Mouse (Mus musculus) myocyte (in vitro differentiated cells): Measurements from ENCODE around the gene Lsm2. TPM values are rescaled to one million over a fixed set of nuclear protein-coding genes. Genes with fewer than 3 reads are reported as not detected.
"Not testable (repeated sequence)": the region's sequence is repeated elsewhere in the genome, so short reads cannot be mapped to it uniquely, and the experiment has no call there.

ENCODE experiments used
- H3K27me3 ChIP-seq: one replicate; pipeline ENCODE4 v1.6.1; 2011; ENCODE audit not compliant: control insufficient read depth, insufficient read depth, insufficient read length
- H3K36me3 ChIP-seq: one replicate; pipeline ENCODE4 v1.6.1; 2011; ENCODE audit not compliant: control insufficient read depth, insufficient read depth
- H3K4me2 ChIP-seq: one replicate; pipeline ENCODE4 v1.6.1; 2011; ENCODE audit warnings: low read depth, control low read depth
- H3K4me3 ChIP-seq: one replicate; pipeline ENCODE4 v1.5.1; 2011; ENCODE audit warnings: mild to moderate bottlenecking, control low read depth, moderate library complexity
- H3K79me2 ChIP-seq: one replicate; pipeline ENCODE4 v1.6.1; 2011; ENCODE audit not compliant: control insufficient read depth, insufficient read depth
- H3ac ChIP-seq: one replicate; pipeline ENCODE4 v1.6.1; 2011; ENCODE audit not compliant: control insufficient read depth, insufficient read length
- CEBPB ChIP-seq: IDR thresholded peaks from 2 replicates; pipeline ENCODE4 v1.6.1; 2011; ENCODE audit warnings: mild to moderate bottlenecking, moderate library complexity; ENCODE audit not compliant: poor library complexity, insufficient read depth, severe bottlenecking
- E2F4 ChIP-seq: IDR thresholded peaks from one replicate; pipeline ENCODE4 v1.6.1; 2011; ENCODE audit warnings: mild to moderate bottlenecking, control low read depth, moderate library complexity; ENCODE audit not compliant: insufficient read depth
- MAX ChIP-seq: IDR thresholded peaks from one replicate; pipeline ENCODE4 v1.6.1; 2011; ENCODE audit warnings: low read depth, mild to moderate bottlenecking, control low read depth
- MYOD1 ChIP-seq, 3 experiments: IDR thresholded peaks; one replicate each; pipeline ENCODE4 v1.6.1; 2011; ENCODE audit warnings: control low read depth in 2 of 3, low read depth in 2 of 3, mild to moderate bottlenecking in 2 of 3, moderate library complexity in 1 of 3; ENCODE audit not compliant: insufficient read length in 2 of 3, control insufficient read depth in 1 of 3
- MYOG ChIP-seq, 3 experiments: IDR thresholded peaks; one replicate each; pipeline ENCODE4 v1.6.1; 2011; ENCODE audit warnings: control low read depth in 2 of 3, low read depth in 2 of 3, mild to moderate bottlenecking in 2 of 3; ENCODE audit not compliant: insufficient read length in 2 of 3, control insufficient read depth in 1 of 3, insufficient read depth in 1 of 3
- POLR2A ChIP-seq: IDR thresholded peaks from one replicate; pipeline ENCODE4 v1.6.1; 2011; ENCODE audit warnings: low read depth, mild to moderate bottlenecking, control low read depth, moderate library complexity; ENCODE audit not compliant: insufficient read length
- POLR2AphosphoS2 ChIP-seq: IDR thresholded peaks from one replicate; pipeline ENCODE4 v1.6.1; 2011; ENCODE audit warnings: low read depth, control low read depth; ENCODE audit not compliant: insufficient read length
- REST ChIP-seq: IDR thresholded peaks from one replicate; pipeline ENCODE4 v1.6.1; 2011; ENCODE audit warnings: mild to moderate bottlenecking, control low read depth, moderate library complexity; ENCODE audit not compliant: insufficient read depth, insufficient read length
- SRF ChIP-seq: IDR thresholded peaks from one replicate; pipeline ENCODE4 v1.6.1; 2011; ENCODE audit warnings: low read depth; ENCODE audit not compliant: control insufficient read depth, insufficient read length
- TCF12 ChIP-seq: IDR thresholded peaks from one replicate; pipeline ENCODE4 v1.6.1; 2011; ENCODE audit warnings: mild to moderate bottlenecking, control low read depth; ENCODE audit not compliant: poor library complexity, insufficient read depth, severe bottlenecking
- TCF3 ChIP-seq: IDR thresholded peaks from one replicate; pipeline ENCODE4 v1.6.1; 2011; ENCODE audit warnings: low read depth, control low read depth; ENCODE audit not compliant: insufficient read length
- USF1 ChIP-seq: IDR thresholded peaks from one replicate; pipeline ENCODE4 v1.6.1; 2011; ENCODE audit warnings: low read depth, mild to moderate bottlenecking, control low read depth, moderate library complexity
- polyA plus RNA-seq: library from polyadenylated mRNA; unstranded; fragments of >200 nt; fragmentation: generic; extraction: Trizol; gene quantifications from one replicate; pipeline ENCODE4 v1.2.1, GENCODE M21; 2012; ENCODE audit warnings: missing spikeins

Lsm2 gene
- polyA plus RNA-seq, 1 experiment: 52.3 TPM

GRCm38 (mm10) chr17:35033703-35034102, 52.0 kb downstream of the Lsm2 start:
- H3K4me3 ChIP-seq, H3K4me2 ChIP-seq, H3K36me3 ChIP-seq, H3K79me2 ChIP-seq, H3ac ChIP-seq, H3K27me3 ChIP-seq: not testable (repeated sequence)
- TF ChIP-seq MYOD1 (IDR thresholded peaks at IDR 0.05; ENCODE audit: control insufficient read depth in 1 of 3, insufficient read length in 2 of 3, low read depth in 2 of 3): peak in 2 of 3 experiments; percentile 35 to 58

GRCm38 (mm10) chr17:35034896-35035295, 53.2 kb downstream of the Lsm2 start:
- Histone ChIP-seq H3K27me3 (no peaks in the 10 kb centered on the region), H3K4me2 (no peak overlapping the region), H3K4me3 (no peak overlapping the region), H3K36me3 (no peaks in the 10 kb centered on the region), H3K79me2 (no peaks in the 10 kb centered on the region), H3ac (no peak overlapping the region)
- TF ChIP-seq POLR2A (no peak), TCF3 (no peak), MYOD1 (IDR thresholded peaks at IDR 0.05; ENCODE audit: control insufficient read depth in 1 of 3, insufficient read length in 2 of 3, low read depth in 2 of 3) (no peak), SRF (no peak), TCF12 (no peak), POLR2AphosphoS2 (no peak), CEBPB (no peak), MYOG (IDR thresholded peaks at IDR 0.05; ENCODE audit: control insufficient read depth in 1 of 3, insufficient read depth in 1 of 3, insufficient read length in 2 of 3, low read depth in 2 of 3) (no peak), REST (no peak), E2F4 (no peak), MAX (no peak), USF1 (no peak)

Other genes with a start within 250 kb of the Lsm2 start
- gene C4b, start 238.0 kb upstream of the Lsm2 start, polyA plus RNA-seq: not detected
- not detected for gene Cyp21a1, start 177.3 kb upstream of the Lsm2 start, polyA plus RNA-seq
- 29.9 TPM for gene Stk19, start 144.9 kb upstream of the Lsm2 start, polyA plus RNA-seq
- 25.7 TPM for gene Dxo, start 144.8 kb upstream of the Lsm2 start, polyA plus RNA-seq
- 38.4 TPM for gene Skiv2l, start 131.7 kb upstream of the Lsm2 start, polyA plus RNA-seq
- 60.0 TPM for gene Nelfe, start 131.5 kb upstream of the Lsm2 start, polyA plus RNA-seq
- 0.37 TPM for gene Cfb, start 119.3 kb upstream of the Lsm2 start, polyA plus RNA-seq
- gene Zbtb12, start 102.4 kb upstream of the Lsm2 start, polyA plus RNA-seq: 10.2 TPM
- not detected for gene Gm20547, start 99.8 kb upstream of the Lsm2 start, polyA plus RNA-seq
- 0.43 TPM for gene C2, start 83.6 kb upstream of the Lsm2 start, polyA plus RNA-seq
- 94.5 TPM for gene Ehmt2, start 83.4 kb upstream of the Lsm2 start, polyA plus RNA-seq
- 14.6 TPM for gene Slc44a4, start 67.4 kb upstream of the Lsm2 start, polyA plus RNA-seq
- gene Neu1, start 50.6 kb upstream of the Lsm2 start, polyA plus RNA-seq: 30.1 TPM
- 7.3 TPM for gene Hspa1b, start 22.6 kb upstream of the Lsm2 start, polyA plus RNA-seq
- not detected for gene Gm20481, start 11.9 kb upstream of the Lsm2 start, polyA plus RNA-seq
- 1.8 TPM for gene Hspa1a, start 9.7 kb upstream of the Lsm2 start, polyA plus RNA-seq
- gene Hspa1l, start 9.2 kb upstream of the Lsm2 start, polyA plus RNA-seq: 1.3 TPM
- gene Vars, start 19.1 kb downstream of the Lsm2 start, polyA plus RNA-seq: 208 TPM
- 0.05 TPM for gene Vwa7, start 34.7 kb downstream of the Lsm2 start, polyA plus RNA-seq
- 0.14 TPM for gene Sapcd1, start 46.2 kb downstream of the Lsm2 start, polyA plus RNA-seq
- gene Msh5, start 64.9 kb downstream of the Lsm2 start, polyA plus RNA-seq: 2.1 TPM
- 412 TPM for gene Clic1, start 68.1 kb downstream of the Lsm2 start, polyA plus RNA-seq
- gene Ddah2, start 77.2 kb downstream of the Lsm2 start, polyA plus RNA-seq: 101 TPM
- 0.18 TPM for gene Ly6g6c, start 83.5 kb downstream of the Lsm2 start, polyA plus RNA-seq
- gene Mpig6b, start 84.3 kb downstream of the Lsm2 start, polyA plus RNA-seq: not detected
- gene Ly6g6e, start 95.0 kb downstream of the Lsm2 start, polyA plus RNA-seq: not detected
- gene Ly6g6d, start 96.2 kb downstream of the Lsm2 start, polyA plus RNA-seq: not detected
- gene Ly6g6f, start 103.7 kb downstream of the Lsm2 start, polyA plus RNA-seq: not detected
- gene Abhd16a, start 107.4 kb downstream of the Lsm2 start, polyA plus RNA-seq: 64.7 TPM
- not detected for gene Ly6g5c, start 126.4 kb downstream of the Lsm2 start, polyA plus RNA-seq
- gene Ly6g5b, start 133.6 kb downstream of the Lsm2 start, polyA plus RNA-seq: 0.11 TPM
- 17.4 TPM for gene Gpank1, start 139.6 kb downstream of the Lsm2 start, polyA plus RNA-seq
- 320 TPM for gene Csnk2b, start 140.2 kb downstream of the Lsm2 start, polyA plus RNA-seq
- 12.8 TPM for gene D17H6S53E, start 144.5 kb downstream of the Lsm2 start, polyA plus RNA-seq
- 0.18 TPM for gene Apom, start 150.2 kb downstream of the Lsm2 start, polyA plus RNA-seq
- 271 TPM for gene Bag6, start 153.3 kb downstream of the Lsm2 start, polyA plus RNA-seq
- 153 TPM for gene Prrc2a, start 183.0 kb downstream of the Lsm2 start, polyA plus RNA-seq
- gene Aif1, start 194.2 kb downstream of the Lsm2 start, polyA plus RNA-seq: not detected
- gene Lst1, start 206.6 kb downstream of the Lsm2 start, polyA plus RNA-seq: 4.3 TPM
- 0.05 TPM for gene Ltb, start 212.6 kb downstream of the Lsm2 start, polyA plus RNA-seq
- 0.05 TPM for gene Tnf, start 220.1 kb downstream of the Lsm2 start, polyA plus RNA-seq
- gene Lta, start 223.5 kb downstream of the Lsm2 start, polyA plus RNA-seq: 0.26 TPM
- gene Gm16181, start 239.0 kb downstream of the Lsm2 start, polyA plus RNA-seq: 0.18 TPM